Mouse (Mus musculus): ENCODE data around the gene Mdga1. TPM values are rescaled to one million over a fixed set of nuclear protein-coding genes. Genes with fewer than 3 reads are reported as not detected.

The Mdga1 gene
- polyA plus RNA-seq, 1 experiment from 2014 or later: 7.4 TPM

GRCm38 (mm10) chr17:29878990-29879389, 90.9 kb downstream of the Mdga1 start:
- peaks cover 44% of the 10 kb centered on the region for H3K4me1 ChIP-seq
- H3K4me3 ChIP-seq: no peak overlapping the region
- no peak overlapping the region for H3K4me2 ChIP-seq
- WGBS: 91% methylated on average over 10 of the region's 10 CpGs
- H3K9ac ChIP-seq: no peak overlapping the region
- H3K36me3 ChIP-seq (ENCODE audit: poor library complexity, severe bottlenecking): peaks cover 16% of the 10 kb centered on the region
- ATAC-seq: no peak
- no peak overlapping the region for H3K27ac ChIP-seq
- H3K27me3 ChIP-seq: no peaks in the 10 kb centered on the region
- H3K9me3 ChIP-seq (replicated peaks): no peaks in the 10 kb centered on the region

- WGBS: 16% methylated on average over 26 of the region's 27 CpGs
Observed at GRCm38 (mm10) chr17:29874082-29874679, 95.7 kb downstream of the Mdga1 start.

GRCm38 (mm10) chr17:29873580-29874015, 96.3 kb downstream of the Mdga1 start:
- WGBS: 19% methylated on average over 7 of the region's 7 CpGs

More at GRCm38 (mm10) chr17:29874082-29874679, 95.7 kb downstream of the Mdga1 start:
- Histone ChIP-seq H3K27ac (peak overlapping the region; percentile 98), H3K4me2 (peak overlapping the region; percentile 37), H3K36me3 (ENCODE audit: poor library complexity, severe bottlenecking) (peaks cover 14% of the 10 kb centered on the region), H3K4me1 (peaks cover 41% of the 10 kb centered on the region), H3K4me3 (no peak overlapping the region), H3K27me3 (no peaks in the 10 kb centered on the region), H3K9ac (peak overlapping the region; percentile 53; the same call in 1 of the 2 replicates), H3K9me3 (replicated peaks) (no peaks in the 10 kb centered on the region)
- peak; percentile 25; the same call in 1 of the 2 replicates for ATAC-seq

GRCm38 (mm10) chr17:29870316-29870715, 99.6 kb downstream of the Mdga1 start:
- 0 out of 2 replicates have a peak, but pooled peaks cover 5% of the 10 kb centered on the region for H3K36me3 ChIP-seq (ENCODE audit: poor library complexity, severe bottlenecking)
- peaks cover 12% of the 10 kb centered on the region; the same call in 1 of the 2 replicates for H3K9me3 ChIP-seq (replicated peaks)
- H3K9ac ChIP-seq: no peak overlapping the region
- no peaks in the 10 kb centered on the region for H3K27me3 ChIP-seq
- WGBS: 87% methylated on average over 12 of the region's 12 CpGs
- no peak overlapping the region for H3K27ac ChIP-seq
- H3K4me1 ChIP-seq: peaks cover 43% of the 10 kb centered on the region
- H3K4me3 ChIP-seq: no peak overlapping the region
- H3K4me2 ChIP-seq: no peak overlapping the region
- no peak for ATAC-seq

More at GRCm38 (mm10) chr17:29873580-29874015, 96.3 kb downstream of the Mdga1 start:
- peak overlapping the region; percentile 37 for H3K4me2 ChIP-seq
- peak; percentile 92 for ATAC-seq
- H3K27me3 ChIP-seq: no peaks in the 10 kb centered on the region
- peak overlapping the region; percentile 53; the same call in 1 of the 2 replicates for H3K9ac ChIP-seq
- H3K27ac ChIP-seq: peak overlapping the region; percentile 98
- H3K4me1 ChIP-seq: peaks cover 42% of the 10 kb centered on the region
- peaks cover 8% of the 10 kb centered on the region for H3K36me3 ChIP-seq (ENCODE audit: poor library complexity, severe bottlenecking)
- H3K4me3 ChIP-seq: no peak overlapping the region
- no peaks in the 10 kb centered on the region for H3K9me3 ChIP-seq (replicated peaks)

GRCm38 (mm10) chr17:29865914-29866313, 104.0 kb downstream of the Mdga1 start:
- Histone ChIP-seq H3K9ac (no peak overlapping the region), H3K27ac (no peak overlapping the region), H3K4me1 (peaks cover 15% of the 10 kb centered on the region), H3K4me2 (no peak overlapping the region), H3K36me3 (ENCODE audit: poor library complexity, severe bottlenecking) (0 out of 2 replicates have a peak, but pooled peaks cover 5% of the 10 kb centered on the region), H3K27me3 (no peaks in the 10 kb centered on the region), H3K4me3 (no peak overlapping the region), H3K9me3 (replicated peaks) (peaks cover 12% of the 10 kb centered on the region; the same call in 1 of the 2 replicates)
- WGBS: 56% methylated on average over 6 of the region's 6 CpGs
- ATAC-seq: no peak

- peaks cover 12% of the 10 kb centered on the region; the same call in 1 of the 2 replicates for H3K9me3 ChIP-seq (replicated peaks)
- 69% methylated on average over 7 of the region's 7 CpGs for WGBS
- H3K4me2 ChIP-seq: no peak overlapping the region
- H3K27ac ChIP-seq: no peak overlapping the region
- no peak overlapping the region for H3K4me3 ChIP-seq
- 0 out of 2 replicates have a peak, but pooled peaks cover 5% of the 10 kb centered on the region for H3K36me3 ChIP-seq (ENCODE audit: poor library complexity, severe bottlenecking)
- H3K27me3 ChIP-seq: no peaks in the 10 kb centered on the region
- H3K4me1 ChIP-seq: peaks cover 8% of the 10 kb centered on the region; the same call in 1 of the 2 replicates
- ATAC-seq: no peak
- H3K9ac ChIP-seq: no peak overlapping the region
Observed at GRCm38 (mm10) chr17:29864440-29864839, 105.4 kb downstream of the Mdga1 start.

GRCm38 (mm10) chr17:29859788-29860283, 110.1 kb downstream of the Mdga1 start:
- 94% methylated on average over 13 of the region's 13 CpGs for WGBS
- peaks cover 17% of the 10 kb centered on the region for H3K4me1 ChIP-seq
- no peak for ATAC-seq

GRCm38 (mm10) chr17:29858764-29859163, 111.1 kb downstream of the Mdga1 start:
- Histone ChIP-seq H3K4me3 (no peak overlapping the region), H3K9me3 (replicated peaks) (no peaks in the 10 kb centered on the region), H3K36me3 (ENCODE audit: poor library complexity, severe bottlenecking) (no peaks in the 10 kb centered on the region)

More at GRCm38 (mm10) chr17:29859788-29860283, 110.1 kb downstream of the Mdga1 start:
- Histone ChIP-seq H3K9ac (no peak overlapping the region), H3K4me2 (no peak overlapping the region), H3K27ac (no peak overlapping the region), H3K36me3 (ENCODE audit: poor library complexity, severe bottlenecking) (no peaks in the 10 kb centered on the region), H3K9me3 (replicated peaks) (no peaks in the 10 kb centered on the region), H3K27me3 (no peaks in the 10 kb centered on the region), H3K4me3 (no peak overlapping the region)

DNA sequence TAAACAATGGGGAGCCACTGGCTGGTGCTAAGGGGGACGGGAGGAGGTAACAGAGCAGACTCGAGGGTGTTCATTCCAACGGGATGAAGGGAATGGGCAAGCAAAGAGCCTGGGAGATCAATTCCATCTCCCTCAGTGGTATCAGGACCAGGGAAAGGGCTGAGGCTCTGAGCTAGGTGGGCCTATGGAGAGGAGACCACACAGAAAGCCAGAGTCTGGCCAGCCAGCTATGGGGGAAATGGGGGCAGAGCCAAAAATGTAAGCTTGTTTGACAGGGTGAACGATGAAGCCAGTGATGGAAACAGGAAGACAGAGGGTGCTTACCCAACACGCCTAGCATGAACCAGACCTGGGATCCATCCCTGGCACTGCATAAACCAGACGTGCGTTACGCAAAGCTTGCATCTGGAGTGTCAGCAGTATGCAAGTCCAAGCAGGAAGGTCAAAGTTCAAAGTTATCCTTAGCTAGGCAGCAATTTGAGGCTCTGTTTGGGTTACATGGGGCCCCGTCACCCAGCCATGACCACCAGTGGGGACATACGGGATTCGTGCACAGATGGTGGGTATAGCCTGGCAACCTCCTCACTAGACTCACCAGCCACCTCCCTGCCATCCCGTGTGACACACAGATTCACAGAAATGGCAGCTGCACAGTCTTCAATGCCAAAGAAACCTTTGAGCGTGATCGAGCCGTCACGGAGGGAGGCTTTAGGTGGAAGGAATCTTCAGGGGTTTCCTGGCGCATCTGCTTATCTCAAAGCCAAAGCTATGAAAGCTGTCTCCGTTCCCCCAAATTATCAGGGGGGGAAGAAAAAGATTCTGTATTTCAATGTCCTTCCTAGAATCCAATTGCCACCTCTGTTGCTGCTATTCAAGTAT, 113.9 kb downstream of the Mdga1 start:
- Histone ChIP-seq H3K9me3 (replicated peaks) (no peaks in the 10 kb centered on the region), H3K9ac (no peak overlapping the region), H3K4me1 (peaks cover 25% of the 10 kb centered on the region), H3K27me3 (no peaks in the 10 kb centered on the region), H3K36me3 (ENCODE audit: poor library complexity, severe bottlenecking) (peaks cover 3% of the 10 kb centered on the region; the same call in 1 of the 2 replicates), H3K27ac (peak overlapping the region; percentile 54; the same call in 1 of the 2 replicates), H3K4me2 (no peak overlapping the region), H3K4me3 (no peak overlapping the region)
- WGBS: 74% methylated on average over 18 of the region's 18 CpGs
- ATAC-seq: no peak

More at GRCm38 (mm10) chr17:29858764-29859163, 111.1 kb downstream of the Mdga1 start:
- H3K9ac ChIP-seq: no peak overlapping the region
- ATAC-seq: no peak
- no peaks in the 10 kb centered on the region for H3K27me3 ChIP-seq
- WGBS: 87% methylated on average over 3 of the region's 3 CpGs
- H3K4me2 ChIP-seq: no peak overlapping the region
- H3K4me1 ChIP-seq: peaks cover 17% of the 10 kb centered on the region
- H3K27ac ChIP-seq: no peak overlapping the region

GRCm38 (mm10) chr17:29854835-29855234, 115.1 kb downstream of the Mdga1 start:
- Histone ChIP-seq H3K27me3 (no peaks in the 10 kb centered on the region), H3K9ac (no peak overlapping the region), H3K36me3 (ENCODE audit: poor library complexity, severe bottlenecking) (peaks cover 8% of the 10 kb centered on the region; the same call in 1 of the 2 replicates), H3K4me2 (no peak overlapping the region), H3K4me3 (no peak overlapping the region), H3K9me3 (replicated peaks) (no peaks in the 10 kb centered on the region), H3K4me1 (peaks cover 25% of the 10 kb centered on the region), H3K27ac (no peak overlapping the region)
- WGBS: 89% methylated on average over 4 of the region's 4 CpGs
- no peak for ATAC-seq

DNA sequence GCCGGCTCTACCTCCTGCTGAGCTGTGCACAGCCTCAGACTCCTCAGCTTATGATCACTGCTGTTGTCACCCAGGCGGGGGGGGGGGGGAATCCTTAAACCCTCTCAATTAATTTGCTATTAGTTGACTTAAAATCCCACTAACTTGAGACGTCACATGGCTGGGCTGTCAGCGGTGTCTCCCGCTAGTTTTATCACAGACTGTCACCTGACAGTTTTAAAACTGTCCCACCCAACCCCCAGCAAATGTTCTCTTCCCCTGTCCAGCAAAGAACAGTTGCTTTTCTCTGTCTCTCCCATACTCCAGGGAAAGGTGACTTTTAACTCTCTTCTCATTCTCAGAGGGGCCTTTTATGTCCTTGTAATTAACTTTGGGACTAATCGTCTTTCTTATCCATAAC, 115.5 kb downstream of the Mdga1 start:
- Histone ChIP-seq H3K27ac (no peak overlapping the region), H3K9me3 (replicated peaks) (no peaks in the 10 kb centered on the region), H3K4me3 (no peak overlapping the region), H3K4me2 (no peak overlapping the region), H3K4me1 (peaks cover 25% of the 10 kb centered on the region), H3K36me3 (ENCODE audit: poor library complexity, severe bottlenecking) (peaks cover 8% of the 10 kb centered on the region; the same call in 1 of the 2 replicates), H3K27me3 (no peaks in the 10 kb centered on the region), H3K9ac (no peak overlapping the region)
- 63% methylated on average over 6 of the region's 6 CpGs for WGBS
- ATAC-seq: no peak
